Mouse (Mus musculus) Muller cell, postnatal 12 days (primary cell): ENCODE data around the gene Hfm1.

ENCODE experiments used
- DNase-seq: peaks from one replicate; pipeline ENCODE4 v3.0.0-alpha.2; 2015; ENCODE audit errors: inconsistent ontology term

Hfm1 gene

GRCm38 (mm10) chr5:106847045-106847444 is 79.1 kb downstream of the Hfm1 start:
- no peak for DNase-seq

- DNase-seq, result no peak
These were observed 82.2 kb downstream of the Hfm1 start for GRCm38 (mm10) chr5:106843906-106844305.

GRCm38 (mm10) chr5:106833025-106833424 is 93.1 kb downstream of the Hfm1 start:
- DNase-seq, result no peak

GRCm38 (mm10) chr5:106831401-106831800 is 94.7 kb downstream of the Hfm1 start:
- DNase-seq, result no peak

- DNase-seq, result no peak
These were observed 95.3 kb downstream of the Hfm1 start for GRCm38 (mm10) chr5:106830775-106831174.

- DNase-seq, result no peak
These were observed 99.4 kb downstream of the Hfm1 start for GRCm38 (mm10) chr5:106826740-106827139.

GRCm38 (mm10) chr5:106826044-106826443 is 100.1 kb downstream of the Hfm1 start:
- no peak for DNase-seq

- peak; percentile 54 for DNase-seq
These were observed 100.7 kb downstream of the Hfm1 start for GRCm38 (mm10) chr5:106825301-106825853.

- no peak for DNase-seq
These were observed 101.4 kb downstream of the Hfm1 start for GRCm38 (mm10) chr5:106824716-106825115.

- DNase-seq, result no peak
These were observed 106.5 kb downstream of the Hfm1 start for GRCm38 (mm10) chr5:106819630-106820029.

GRCm38 (mm10) chr5:106815923-106816654 is 110.0 kb downstream of the Hfm1 start:
- no peak for DNase-seq

GRCm38 (mm10) chr5:106814611-106815010 is 111.5 kb downstream of the Hfm1 start:
- no peak for DNase-seq

- peak; percentile 66 for DNase-seq
These were observed 123.0 kb downstream of the Hfm1 start for GRCm38 (mm10) chr5:106803094-106803493.

- peak; percentile 75 for DNase-seq
These were observed 124.0 kb downstream of the Hfm1 start for GRCm38 (mm10) chr5:106801886-106802798.

- DNase-seq, result no peak
These were observed 124.8 kb downstream of the Hfm1 start for GRCm38 (mm10) chr5:106801215-106801863.

- DNase-seq, result no peak
These were observed 128.2 kb downstream of the Hfm1 start for GRCm38 (mm10) chr5:106797896-106798295.

- DNase-seq, result peak; percentile 50
These were observed 134.9 kb downstream of the Hfm1 start for GRCm38 (mm10) chr5:106791241-106791572.

- no peak for DNase-seq
These were observed 135.5 kb downstream of the Hfm1 start for GRCm38 (mm10) chr5:106790496-106791240.
